Mouse (Mus musculus) forebrain, embryonic 12.5 days (tissue): ENCODE measurements at regions not wholly inside any gene's neighbourhood (a gene's known extent, or its start where the extent isn't known, plus 50 kb on each side); places are given as distances from the start of the nearest gene placed in this dataset.
"Not testable (repeated sequence)": the region's sequence is repeated elsewhere in the genome, so short reads cannot be mapped to it uniquely, and the experiment has no call there.

Experiments
- ATAC-seq: fragments of 200-750 bp; cut with Nextera tagmentation; 2 replicates; pipeline ENCODE4 v1.8.0; 2017; ENCODE audit warnings: moderate TSS enrichment; ENCODE audit not compliant: low FRiP score
- H3K27ac ChIP-seq: fragments of 300-500 bp; sonication (generic); 2 replicates; pipeline ENCODE4 v1.5.1; 2016; ENCODE audit warnings: mild to moderate bottlenecking
- H3K27me3 ChIP-seq: fragments of 300-500 bp; sonication (generic); 2 replicates; pipeline ENCODE4 v1.6.1; 2016; ENCODE audit warnings: mild to moderate bottlenecking
- H3K36me3 ChIP-seq: fragments of 300-500 bp; sonication (generic); replicated peaks from 2 replicates; pipeline ENCODE4 v1.6.1; 2016; ENCODE audit warnings: mild to moderate bottlenecking
- H3K4me1 ChIP-seq: fragments of 300-500 bp; sonication (generic); 2 replicates; pipeline ENCODE4 v1.6.1; 2016
- H3K4me2 ChIP-seq: fragments of 300-500 bp; sonication (generic); 2 replicates; pipeline ENCODE4 v1.6.1; 2016; ENCODE audit warnings: mild to moderate bottlenecking, moderate library complexity
- H3K4me3 ChIP-seq: fragments of 300-500 bp; sonication (generic); replicated peaks from 2 replicates; pipeline ENCODE4 v1.5.1; 2016; ENCODE audit warnings: mild to moderate bottlenecking
- H3K9ac ChIP-seq: fragments of 300-500 bp; sonication (generic); 2 replicates; pipeline ENCODE4 v1.6.1; 2016; ENCODE audit warnings: mild to moderate bottlenecking
- H3K9me3 ChIP-seq: fragments of 300-500 bp; sonication (generic); 2 replicates; pipeline ENCODE4 v1.6.1; 2016
- WGBS: fragments of 180-500 bp; shearing (Covaris S2); methylation state at CpG from one replicate; pipeline ENCODE4 v1.1.7; 2016; 5-methylcytosine and 5-hydroxymethylcytosine counted together

- Histone ChIP-seq H3K36me3 (no peaks in the 10 kb centered on the region), H3K9ac (no peak overlapping the region), H3K27ac (no peak overlapping the region), H3K4me1 (peaks cover 39% of the 10 kb centered on the region), H3K4me3 (no peak overlapping the region), H3K9me3 (no peaks in the 10 kb centered on the region), H3K27me3 (peaks cover 37% of the 10 kb centered on the region), H3K4me2 (no peak overlapping the region)
- 76% methylated on average over 6 of the region's 6 CpGs for WGBS
- no peak for ATAC-seq
These were observed 153.6 kb downstream of the Kif26a start for GRCm38 (mm10) chr12:112299603-112300002.

GRCm38 (mm10) chr12:112300125-112300524, 154.1 kb downstream of the Kif26a start:
- 0 out of 2 replicates have a peak, but pooled peaks have one; percentile 6 for ATAC-seq
- WGBS = 83% methylated on average over 4 of the region's 4 CpGs
- H3K36me3 ChIP-seq = no peaks in the 10 kb centered on the region
- no peak overlapping the region for H3K27ac ChIP-seq
- no peak overlapping the region for H3K4me2 ChIP-seq
- H3K4me3 ChIP-seq = no peak overlapping the region
- peaks cover 37% of the 10 kb centered on the region for H3K27me3 ChIP-seq
- no peaks in the 10 kb centered on the region for H3K9me3 ChIP-seq
- no peak overlapping the region for H3K9ac ChIP-seq
- peaks cover 39% of the 10 kb centered on the region for H3K4me1 ChIP-seq

GRCm38 (mm10) chr12:112301411-112301891, 155.4 kb downstream of the Kif26a start:
- ATAC-seq = peak; percentile 22; the same call in 1 of the 2 replicates
- Histone ChIP-seq H3K27me3 (peaks cover 37% of the 10 kb centered on the region), H3K27ac (no peak overlapping the region), H3K4me3 (no peak overlapping the region), H3K9me3 (no peaks in the 10 kb centered on the region), H3K4me2 (0 out of 2 replicates have a peak overlapping the region, but pooled peaks have one; percentile 6), H3K4me1 (peaks cover 47% of the 10 kb centered on the region), H3K9ac (0 out of 2 replicates have a peak overlapping the region, but pooled peaks have one; percentile 0), H3K36me3 (no peaks in the 10 kb centered on the region)
- WGBS = 15% methylated on average over 13 of the region's 13 CpGs

- H3K4me2 ChIP-seq = 0 out of 2 replicates have a peak overlapping the region, but pooled peaks have one; percentile 6
- no peak overlapping the region for H3K27ac ChIP-seq
- no peak overlapping the region for H3K4me3 ChIP-seq
- 26% methylated on average over 8 of the region's 8 CpGs for WGBS
- peaks cover 37% of the 10 kb centered on the region for H3K27me3 ChIP-seq
- H3K4me1 ChIP-seq = peaks cover 47% of the 10 kb centered on the region
- no peaks in the 10 kb centered on the region for H3K36me3 ChIP-seq
- no peaks in the 10 kb centered on the region for H3K9me3 ChIP-seq
- ATAC-seq = peak; percentile 25; the same call in 1 of the 2 replicates
- H3K9ac ChIP-seq = no peak overlapping the region
These were observed 155.9 kb downstream of the Kif26a start for GRCm38 (mm10) chr12:112301929-112302328.

- no peak overlapping the region for H3K4me3 ChIP-seq
- H3K9me3 ChIP-seq = no peaks in the 10 kb centered on the region
- no peak overlapping the region for H3K27ac ChIP-seq
- 76% methylated on average over 7 of the region's 7 CpGs for WGBS
- peaks cover 38% of the 10 kb centered on the region for H3K4me1 ChIP-seq
- ATAC-seq = no peak
- H3K4me2 ChIP-seq = no peak overlapping the region
- no peak overlapping the region for H3K9ac ChIP-seq
- H3K36me3 ChIP-seq = no peaks in the 10 kb centered on the region
- peaks cover 19% of the 10 kb centered on the region for H3K27me3 ChIP-seq
These were observed 160.2 kb downstream of the Kif26a start for GRCm38 (mm10) chr12:112306208-112306607.

GRCm38 (mm10) chr12:112308016-112308415, 162.0 kb downstream of the Kif26a start:
- Histone ChIP-seq H3K4me2 (no peak overlapping the region), H3K4me1 (peaks cover 26% of the 10 kb centered on the region), H3K4me3 (no peak overlapping the region), H3K36me3 (no peaks in the 10 kb centered on the region), H3K27ac (no peak overlapping the region), H3K9me3 (no peaks in the 10 kb centered on the region), H3K27me3 (peaks cover 5% of the 10 kb centered on the region), H3K9ac (no peak overlapping the region)
- ATAC-seq = no peak

- not testable (repeated sequence) for ATAC-seq
These were observed 163.1 kb downstream of the Kif26a start for GRCm38 (mm10) chr12:112309096-112309495.

GRCm38 (mm10) chr12:112309781-112310180, 163.8 kb downstream of the Kif26a start:
- Histone ChIP-seq H3K4me1 (peaks cover 26% of the 10 kb centered on the region), H3K36me3 (no peaks in the 10 kb centered on the region), H3K9ac (no peak overlapping the region), H3K4me3 (no peak overlapping the region), H3K9me3 (no peaks in the 10 kb centered on the region), H3K27me3 (no peaks in the 10 kb centered on the region), H3K4me2 (no peak overlapping the region), H3K27ac (0 out of 2 replicates have a peak overlapping the region, but pooled peaks have one; percentile 46)
- ATAC-seq = no peak
- WGBS = 88% methylated on average over 10 of the region's 10 CpGs

More at GRCm38 (mm10) chr12:112309096-112309495, 163.1 kb downstream of the Kif26a start:
- not testable (repeated sequence) for H3K27me3 ChIP-seq, H3K9ac ChIP-seq, H3K27ac ChIP-seq, H3K36me3 ChIP-seq, H3K9me3 ChIP-seq, H3K4me2 ChIP-seq, H3K4me3 ChIP-seq
- H3K4me1 ChIP-seq = peaks cover 26% of the 10 kb centered on the region
- WGBS = 97% methylated on average over 13 of the region's 13 CpGs

- Histone ChIP-seq H3K36me3 (no peaks in the 10 kb centered on the region), H3K4me1 (peaks cover 25% of the 10 kb centered on the region), H3K9me3 (no peaks in the 10 kb centered on the region; the same call in 1 of the 2 replicates), H3K4me3 (no peak overlapping the region), H3K9ac (no peak overlapping the region), H3K27me3 (no peaks in the 10 kb centered on the region), H3K27ac (no peak overlapping the region), H3K4me2 (no peak overlapping the region)
- ATAC-seq = no peak
- WGBS = 70% methylated on average over 10 of the region's 10 CpGs
These were observed 164.7 kb downstream of the Kif26a start for GRCm38 (mm10) chr12:112310661-112311060.

- Histone ChIP-seq H3K9me3 (no peaks in the 10 kb centered on the region; the same call in 1 of the 2 replicates), H3K27me3 (no peaks in the 10 kb centered on the region), H3K36me3 (no peaks in the 10 kb centered on the region), H3K4me3 (no peak overlapping the region), H3K9ac (no peak overlapping the region), H3K4me2 (no peak overlapping the region), H3K27ac (no peak overlapping the region), H3K4me1 (peaks cover 18% of the 10 kb centered on the region)
- 87% methylated on average over 5 of the region's 5 CpGs for WGBS
- ATAC-seq = no peak
These were observed 168.8 kb downstream of the Kif26a start for GRCm38 (mm10) chr12:112314781-112315180.

- H3K27ac ChIP-seq = no peak overlapping the region
- H3K9me3 ChIP-seq = no peaks in the 10 kb centered on the region; the same call in 1 of the 2 replicates
- H3K27me3 ChIP-seq = no peaks in the 10 kb centered on the region
- no peaks in the 10 kb centered on the region for H3K36me3 ChIP-seq
- ATAC-seq = no peak
- 88% methylated on average over 9 of the region's 9 CpGs for WGBS
- peaks cover 1% of the 10 kb centered on the region; the same call in 1 of the 2 replicates for H3K4me1 ChIP-seq
- no peak overlapping the region for H3K4me2 ChIP-seq
- no peak overlapping the region for H3K4me3 ChIP-seq
- H3K9ac ChIP-seq = no peak overlapping the region
These were observed 171.2 kb downstream of the Kif26a start for GRCm38 (mm10) chr12:112317191-112317590.

- Histone ChIP-seq H3K4me1 (no peaks in the 10 kb centered on the region), H3K4me2 (no peak overlapping the region), H3K27me3 (no peaks in the 10 kb centered on the region), H3K27ac (no peak overlapping the region), H3K9me3 (no peaks in the 10 kb centered on the region; the same call in 1 of the 2 replicates), H3K36me3 (no peaks in the 10 kb centered on the region), H3K9ac (no peak overlapping the region), H3K4me3 (no peak overlapping the region)
- WGBS = 82% methylated on average over 5 of the region's 5 CpGs
- ATAC-seq = no peak
These were observed 170.8 kb upstream of the A530016L24Rik start for GRCm38 (mm10) chr12:112318461-112318860.

GRCm38 (mm10) chr12:112322196-112322595, 167.1 kb upstream of the A530016L24Rik start:
- no peak overlapping the region for H3K4me2 ChIP-seq
- peaks cover 1% of the 10 kb centered on the region; the same call in 1 of the 2 replicates for H3K4me1 ChIP-seq
- H3K27ac ChIP-seq = no peak overlapping the region
- no peaks in the 10 kb centered on the region for H3K36me3 ChIP-seq
- H3K9me3 ChIP-seq = no peaks in the 10 kb centered on the region
- no peaks in the 10 kb centered on the region for H3K27me3 ChIP-seq
- no peak overlapping the region for H3K9ac ChIP-seq
- H3K4me3 ChIP-seq = no peak overlapping the region
- ATAC-seq = no peak
- WGBS = 72% methylated on average over 2 of the region's 2 CpGs
